Mouse (Mus musculus): ENCODE measurements around the gene C8b. TPM values are rescaled to one million over a fixed set of nuclear protein-coding genes. Genes with fewer than 3 reads are reported as not detected.

C8b gene
- polyA plus RNA-seq, 1 experiment, result not detected

DNA sequence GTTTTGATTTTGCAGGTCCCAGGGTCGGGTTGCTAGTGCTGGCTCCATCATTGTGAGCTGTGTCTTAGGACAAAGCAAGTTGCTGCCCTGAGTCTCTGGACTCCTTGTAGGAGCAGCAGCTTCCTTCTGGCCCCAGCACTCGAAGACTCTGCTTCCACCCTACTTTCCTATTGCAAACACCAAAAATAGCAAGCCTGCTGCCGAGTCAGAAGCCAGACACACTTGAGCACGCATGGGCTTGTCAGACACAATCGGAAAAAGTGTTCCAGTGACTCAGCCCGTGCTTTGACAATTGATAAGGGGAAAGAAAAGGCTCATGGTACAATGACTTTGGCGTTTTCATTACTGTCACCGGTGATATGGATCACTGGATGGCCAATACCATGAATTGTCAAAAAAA is 36.9 kb upstream of the C8b start:
- WGBS, result 45% methylated on average over 8 of the region's 8 CpGs

GRCm38 (mm10) chr4:104746500-104746899 is 19.6 kb upstream of the C8b start:
- DNase-seq, result no peak
- H3K27ac ChIP-seq (ENCODE audit: control insufficient read depth, insufficient read depth, low read length), result no peak overlapping the region
- no peaks in the 10 kb centered on the region for H3K27me3 ChIP-seq (ENCODE audit: control insufficient read depth, insufficient read depth, low read length)
- H3K4me3 ChIP-seq (ENCODE audit: control insufficient read depth, insufficient read depth, low read length), result no peak overlapping the region
- no peaks in the 10 kb centered on the region for H3K4me1 ChIP-seq (replicated peaks; ENCODE audit: control insufficient read depth, insufficient read depth, low read length)
- TF ChIP-seq POLR2A (IDR thresholded peaks at IDR 0.05; ENCODE audit: control insufficient read depth, extremely low read depth, insufficient read depth, low read length, poor library complexity) (no peak), CTCF (IDR thresholded peaks at IDR 0.05; ENCODE audit: borderline replicate concordance, control insufficient read depth, extremely low read depth, insufficient read depth, low read length, poor library complexity) (no peak)
- 81% methylated on average over 6 of the region's 6 CpGs for WGBS
- no peaks in the 10 kb centered on the region for H3K36me3 ChIP-seq (ENCODE audit: control insufficient read depth, insufficient read depth, low read length)

More for the DNA sequence above, 36.9 kb upstream of the C8b start:
- no peak for DNase-seq
- Histone ChIP-seq H3K27ac (ENCODE audit: control insufficient read depth, insufficient read depth, low read length) (no peak overlapping the region), H3K36me3 (ENCODE audit: control insufficient read depth, insufficient read depth, low read length) (no peaks in the 10 kb centered on the region), H3K4me3 (ENCODE audit: control insufficient read depth, insufficient read depth, low read length) (no peak overlapping the region), H3K27me3 (ENCODE audit: control insufficient read depth, insufficient read depth, low read length) (no peaks in the 10 kb centered on the region), H3K4me1 (replicated peaks; ENCODE audit: control insufficient read depth, insufficient read depth, low read length) (no peaks in the 10 kb centered on the region)
- TF ChIP-seq CTCF (IDR thresholded peaks at IDR 0.05; ENCODE audit: borderline replicate concordance, control insufficient read depth, extremely low read depth, insufficient read depth, low read length, poor library complexity) (no peak), POLR2A (IDR thresholded peaks at IDR 0.05; ENCODE audit: control insufficient read depth, extremely low read depth, insufficient read depth, low read length, poor library complexity) (no peak)

DNA sequence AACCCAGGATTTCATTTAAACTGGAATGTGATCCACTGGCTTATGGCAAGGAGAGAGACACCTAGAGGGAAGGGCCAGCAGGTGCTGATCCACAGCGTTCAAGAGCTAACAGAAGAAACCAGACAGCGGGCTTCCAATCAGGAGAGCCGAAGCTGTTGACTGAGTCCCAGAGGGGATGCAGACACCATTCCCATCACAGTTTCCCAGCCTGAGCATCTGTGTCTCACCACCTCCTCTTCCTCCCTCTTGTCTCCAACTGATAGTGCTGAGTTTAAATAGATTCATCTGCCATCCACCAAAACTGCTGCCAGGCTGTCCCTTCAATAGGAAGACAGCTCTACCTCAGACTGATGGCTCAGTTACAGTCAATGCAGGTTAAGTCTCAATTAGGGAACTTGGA is 12.0 kb upstream of the C8b start:
- no peak for DNase-seq
- 83% methylated on average over 3 of the region's 3 CpGs for WGBS
- no peak overlapping the region for H3K4me3 ChIP-seq (ENCODE audit: control insufficient read depth, insufficient read depth, low read length)
- no peaks in the 10 kb centered on the region for H3K4me1 ChIP-seq (replicated peaks; ENCODE audit: control insufficient read depth, insufficient read depth, low read length)
- no peaks in the 10 kb centered on the region for H3K36me3 ChIP-seq (ENCODE audit: control insufficient read depth, insufficient read depth, low read length)
- H3K27me3 ChIP-seq (ENCODE audit: control insufficient read depth, insufficient read depth, low read length), result no peaks in the 10 kb centered on the region
- H3K27ac ChIP-seq (ENCODE audit: control insufficient read depth, insufficient read depth, low read length), result no peak overlapping the region
- TF ChIP-seq POLR2A (IDR thresholded peaks at IDR 0.05; ENCODE audit: control insufficient read depth, extremely low read depth, insufficient read depth, low read length, poor library complexity) (no peak), CTCF (IDR thresholded peaks at IDR 0.05; ENCODE audit: borderline replicate concordance, control insufficient read depth, extremely low read depth, insufficient read depth, low read length, poor library complexity) (no peak)

DNA sequence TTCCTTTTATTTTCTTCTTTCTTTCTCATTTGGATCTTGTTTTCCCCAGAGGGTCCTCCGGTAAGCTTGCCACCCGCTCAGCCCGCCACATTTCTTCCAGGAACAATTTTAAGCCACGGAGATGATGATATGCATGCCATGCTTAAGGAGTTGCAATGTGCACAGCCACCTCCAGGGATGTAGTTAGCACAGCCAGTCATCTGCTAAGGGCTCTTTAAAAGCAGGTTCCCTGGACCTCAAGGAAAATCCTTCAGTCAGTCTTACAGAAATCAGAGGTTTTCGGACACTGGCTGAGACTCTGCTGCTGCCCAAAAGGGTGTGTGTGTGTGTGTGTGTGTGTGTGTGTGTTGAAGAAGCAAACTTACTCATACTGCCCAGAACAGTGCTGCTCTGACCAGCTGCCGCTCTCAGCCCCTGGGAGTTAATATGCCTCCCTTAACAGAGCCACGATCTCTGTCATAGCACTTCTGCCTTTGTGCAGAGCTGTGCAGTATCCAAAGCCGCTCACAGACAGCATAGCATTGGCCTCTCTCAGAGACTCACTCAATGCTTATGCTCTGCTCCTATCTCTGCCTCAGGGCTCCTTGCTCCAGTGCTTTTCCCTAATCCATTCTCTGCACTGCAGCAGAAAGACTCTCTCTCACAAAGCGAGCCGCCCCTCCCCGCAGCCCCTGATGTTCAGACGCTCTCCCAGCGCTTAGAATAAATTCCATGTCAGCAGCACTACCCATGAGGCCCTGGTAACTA is 5.1 kb upstream of the C8b start:
- H3K27me3 ChIP-seq (ENCODE audit: control insufficient read depth, insufficient read depth, low read length), result no peaks in the 10 kb centered on the region
- H3K4me3 ChIP-seq (ENCODE audit: control insufficient read depth, insufficient read depth, low read length), result no peak overlapping the region
- H3K4me1 ChIP-seq (replicated peaks; ENCODE audit: control insufficient read depth, insufficient read depth, low read length), result no peaks in the 10 kb centered on the region
- no peaks in the 10 kb centered on the region for H3K36me3 ChIP-seq (ENCODE audit: control insufficient read depth, insufficient read depth, low read length)
- DNase-seq, result no peak
- 91% methylated on average over 13 of the region's 13 CpGs for WGBS
- H3K27ac ChIP-seq (ENCODE audit: control insufficient read depth, insufficient read depth, low read length), result no peak overlapping the region
- no peak for TF ChIP-seq CTCF (IDR thresholded peaks at IDR 0.05; ENCODE audit: borderline replicate concordance, control insufficient read depth, extremely low read depth, insufficient read depth, low read length, poor library complexity)
- no peak for TF ChIP-seq POLR2A (IDR thresholded peaks at IDR 0.05; ENCODE audit: control insufficient read depth, extremely low read depth, insufficient read depth, low read length, poor library complexity)

- H3K27me3 ChIP-seq (ENCODE audit: control insufficient read depth, insufficient read depth, low read length), result no peaks in the 10 kb centered on the region
- WGBS, result 94% methylated on average over 4 of the region's 4 CpGs
- no peak overlapping the region for H3K27ac ChIP-seq (ENCODE audit: control insufficient read depth, insufficient read depth, low read length)
- H3K36me3 ChIP-seq (ENCODE audit: control insufficient read depth, insufficient read depth, low read length), result no peaks in the 10 kb centered on the region
- H3K4me1 ChIP-seq (replicated peaks; ENCODE audit: control insufficient read depth, insufficient read depth, low read length), result no peaks in the 10 kb centered on the region
- no peak overlapping the region for H3K4me3 ChIP-seq (ENCODE audit: control insufficient read depth, insufficient read depth, low read length)
- no peak for DNase-seq
- TF ChIP-seq POLR2A (IDR thresholded peaks at IDR 0.05; ENCODE audit: control insufficient read depth, extremely low read depth, insufficient read depth, low read length, poor library complexity), result no peak
- TF ChIP-seq CTCF (IDR thresholded peaks at IDR 0.05; ENCODE audit: borderline replicate concordance, control insufficient read depth, extremely low read depth, insufficient read depth, low read length, poor library complexity), result no peak
Measured at GRCm38 (mm10) chr4:104768190-104768589, 2.1 kb downstream of the C8b start.

GRCm38 (mm10) chr4:104769602-104770001 is 3.5 kb downstream of the C8b start:
- Histone ChIP-seq H3K27me3 (ENCODE audit: control insufficient read depth, insufficient read depth, low read length) (no peaks in the 10 kb centered on the region), H3K36me3 (ENCODE audit: control insufficient read depth, insufficient read depth, low read length) (no peaks in the 10 kb centered on the region), H3K27ac (ENCODE audit: control insufficient read depth, insufficient read depth, low read length) (no peak overlapping the region), H3K4me3 (ENCODE audit: control insufficient read depth, insufficient read depth, low read length) (no peak overlapping the region), H3K4me1 (replicated peaks; ENCODE audit: control insufficient read depth, insufficient read depth, low read length) (no peaks in the 10 kb centered on the region)
- WGBS, result 88% methylated on average over 8 of the region's 8 CpGs
- DNase-seq, result no peak
- TF ChIP-seq POLR2A (IDR thresholded peaks at IDR 0.05; ENCODE audit: control insufficient read depth, extremely low read depth, insufficient read depth, low read length, poor library complexity) (no peak), CTCF (IDR thresholded peaks at IDR 0.05; ENCODE audit: borderline replicate concordance, control insufficient read depth, extremely low read depth, insufficient read depth, low read length, poor library complexity) (no peak)

All from thymus, adult 2 months (tissue).